Mouse (Mus musculus) liver, adult 2 months (tissue): ENCODE measurements around the gene Prkcb. TPM values are rescaled to one million over a fixed set of nuclear protein-coding genes. Genes with fewer than 3 reads are reported as not detected.
A peak's percentile ranks its signal among the peaks of the same experiment; 100 is the strongest.

Experiments used
- DNase-seq: peaks from one replicate; pipeline ENCODE4 v3.0.0-alpha.2; 2011; ENCODE audit warnings: low read depth, low spot score; ENCODE audit errors: extremely low read depth
- H3K27ac ChIP-seq: fragments of 200-500 bp; replicated peaks from 2 replicates; pipeline ENCODE4 v1.5.1; 2012; ENCODE audit warnings: low read depth, mild to moderate bottlenecking, control low read depth, inconsistent platforms, low read length; ENCODE audit not compliant: insufficient read depth
- H3K27me3 ChIP-seq: fragments of 200-500 bp; 2 replicates; pipeline ENCODE4 v1.6.1; 2012; ENCODE audit warnings: mild to moderate bottlenecking, moderate library complexity, low read length, inconsistent platforms; ENCODE audit not compliant: control insufficient read depth, insufficient read depth
- H3K36me3 ChIP-seq: fragments of 200-500 bp; 2 replicates; pipeline ENCODE4 v1.6.1; 2012; ENCODE audit warnings: low read length, inconsistent platforms; ENCODE audit not compliant: control insufficient read depth, insufficient read depth
- H3K4me1 ChIP-seq: fragments of 200-500 bp; 2 replicates; pipeline ENCODE4 v1.6.1; 2011; ENCODE audit warnings: low read length; ENCODE audit not compliant: control insufficient read depth, insufficient read depth
- H3K4me3 ChIP-seq: fragments of 200-500 bp; 2 replicates; pipeline ENCODE4 v1.5.1; 2011; ENCODE audit warnings: low read depth, mild to moderate bottlenecking, control low read depth, low read length, moderate library complexity; ENCODE audit not compliant: insufficient read depth
- H3K79me2 ChIP-seq: fragments of 200-500 bp; 2 replicates; pipeline ENCODE4 v1.6.1; 2012; ENCODE audit warnings: inconsistent platforms, mild to moderate bottlenecking, low read length, moderate library complexity; ENCODE audit not compliant: control insufficient read depth, insufficient read depth
- H3K9ac ChIP-seq: fragments of 200-500 bp; 2 replicates; pipeline ENCODE4 v1.6.1; 2012; ENCODE audit warnings: low read depth, mild to moderate bottlenecking, control low read depth, inconsistent platforms, low read length
- CTCF ChIP-seq: fragments of 200-500 bp; IDR thresholded peaks from 2 replicates; pipeline ENCODE4 v1.5.1; 2011; ENCODE audit warnings: low read depth, low read length, control low read depth
- POLR2A ChIP-seq: fragments of 200-500 bp; IDR thresholded peaks from 2 replicates; pipeline ENCODE4 v1.6.1; 2011; ENCODE audit warnings: low read length, control low read depth; ENCODE audit not compliant: insufficient read depth; ENCODE audit errors: extremely low read depth
- WGBS: fragments of 180-500 bp; shearing (Covaris S2); methylation state at CpG from one replicate; pipeline ENCODE4 v1.1.7; 2018; 5-methylcytosine and 5-hydroxymethylcytosine counted together
- polyA plus RNA-seq: library from polyadenylated mRNA; depleted of rRNA; stranded (reverse); fragments of >200 nt; gene quantifications from 2 replicates; pipeline ENCODE4 v1.2.3, GENCODE M21; 2012
- total RNA-seq: library from RNA; depleted of rRNA; stranded (reverse); fragments of >200 nt; gene quantifications from 2 replicates; pipeline ENCODE4 v1.2.3, GENCODE M21; 2014

The Prkcb gene
- total and polyA plus RNA-seq, 2 experiments: 2.5 to 3.7 TPM

DNA sequence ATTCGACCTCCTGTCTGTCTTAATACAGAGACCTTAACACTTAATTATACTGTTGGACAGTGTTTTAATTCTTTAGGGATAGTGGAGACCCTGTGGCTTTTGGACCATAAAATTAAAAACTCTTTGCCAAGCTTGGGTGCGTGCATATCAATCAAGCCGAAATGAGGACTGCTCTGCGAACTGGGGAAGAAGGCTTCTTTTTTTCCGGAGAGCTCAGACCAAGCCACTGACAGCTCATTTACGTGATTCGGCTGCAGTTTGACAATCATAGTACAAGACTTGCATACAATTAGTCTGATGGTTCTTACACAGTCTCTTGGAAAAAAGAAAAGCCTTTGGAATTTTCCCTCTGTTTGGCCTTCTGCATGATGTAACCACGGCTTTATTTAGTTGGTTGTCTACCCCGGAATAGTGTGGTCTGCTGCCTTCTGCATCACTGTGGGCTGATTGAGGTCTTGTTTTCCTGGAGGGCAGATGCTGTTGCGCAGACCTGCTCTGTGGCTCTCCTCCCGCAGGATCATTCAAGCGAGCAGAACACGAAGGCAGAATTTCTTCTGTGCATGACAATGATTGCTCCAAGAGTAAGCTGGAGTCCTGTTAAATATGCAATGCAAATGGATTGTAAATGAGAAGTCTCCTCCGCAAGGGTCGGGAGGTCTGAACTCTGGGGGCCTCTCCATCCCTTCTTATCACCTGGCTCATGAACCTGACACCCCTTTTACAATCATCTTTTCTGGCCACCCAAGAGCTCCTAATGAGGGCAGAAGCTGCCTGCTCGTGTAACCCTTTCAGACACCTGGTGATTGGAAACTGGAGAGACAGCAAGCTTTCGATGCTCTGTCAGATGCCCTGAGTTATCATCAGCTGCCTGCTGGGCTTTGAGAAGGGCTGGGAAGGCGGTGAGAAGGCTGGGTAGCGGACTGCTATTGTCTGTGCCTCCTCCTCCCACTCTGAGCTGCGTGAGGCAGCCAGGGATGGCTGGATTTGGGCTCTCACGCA, 189.3 kb downstream of the Prkcb start:
- 36% methylated on average over 21 of the region's 21 CpGs for WGBS
- no peak overlapping the region for H3K27ac ChIP-seq
- TF ChIP-seq CTCF (no peak), POLR2A (no peak)
- no peaks in the 10 kb centered on the region for H3K79me2 ChIP-seq
- no peak overlapping the region for H3K4me3 ChIP-seq
- no peak overlapping the region for H3K9ac ChIP-seq
- H3K4me1 ChIP-seq: no peaks in the 10 kb centered on the region
- H3K36me3 ChIP-seq: no peaks in the 10 kb centered on the region
- peaks cover 2% of the 10 kb centered on the region; the same call in 1 of the 2 replicates for H3K27me3 ChIP-seq
- DNase-seq: no peak

DNA sequence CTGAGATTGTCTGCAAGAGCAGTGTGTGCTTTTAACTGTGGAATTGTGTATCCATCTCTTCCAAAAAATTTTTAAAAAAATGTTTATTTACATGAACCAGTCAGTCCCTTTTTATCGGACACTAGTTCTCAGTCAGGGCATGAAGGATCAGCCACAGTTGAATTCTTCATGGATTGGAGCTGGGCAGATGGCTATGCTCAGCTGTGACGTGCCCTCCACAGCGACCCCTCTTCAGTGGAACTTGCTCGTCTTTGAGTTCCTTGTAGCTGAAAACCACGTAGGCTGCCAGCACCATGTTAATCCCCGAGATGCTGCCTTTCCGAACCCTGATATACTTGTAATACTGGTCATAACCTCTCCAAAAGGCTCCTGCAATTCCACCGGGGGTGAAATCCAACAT, 195.4 kb downstream of the Prkcb start:
- H3K4me1 ChIP-seq: no peaks in the 10 kb centered on the region
- no peak overlapping the region for H3K27ac ChIP-seq
- WGBS: 79% methylated on average over 8 of the region's 8 CpGs
- no peak overlapping the region for H3K4me3 ChIP-seq
- no peaks in the 10 kb centered on the region for H3K36me3 ChIP-seq
- TF ChIP-seq CTCF (no peak), POLR2A (no peak)
- no peak overlapping the region for H3K9ac ChIP-seq
- no peaks in the 10 kb centered on the region for H3K27me3 ChIP-seq
- no peaks in the 10 kb centered on the region for H3K79me2 ChIP-seq
- DNase-seq: peak; percentile 30

DNA sequence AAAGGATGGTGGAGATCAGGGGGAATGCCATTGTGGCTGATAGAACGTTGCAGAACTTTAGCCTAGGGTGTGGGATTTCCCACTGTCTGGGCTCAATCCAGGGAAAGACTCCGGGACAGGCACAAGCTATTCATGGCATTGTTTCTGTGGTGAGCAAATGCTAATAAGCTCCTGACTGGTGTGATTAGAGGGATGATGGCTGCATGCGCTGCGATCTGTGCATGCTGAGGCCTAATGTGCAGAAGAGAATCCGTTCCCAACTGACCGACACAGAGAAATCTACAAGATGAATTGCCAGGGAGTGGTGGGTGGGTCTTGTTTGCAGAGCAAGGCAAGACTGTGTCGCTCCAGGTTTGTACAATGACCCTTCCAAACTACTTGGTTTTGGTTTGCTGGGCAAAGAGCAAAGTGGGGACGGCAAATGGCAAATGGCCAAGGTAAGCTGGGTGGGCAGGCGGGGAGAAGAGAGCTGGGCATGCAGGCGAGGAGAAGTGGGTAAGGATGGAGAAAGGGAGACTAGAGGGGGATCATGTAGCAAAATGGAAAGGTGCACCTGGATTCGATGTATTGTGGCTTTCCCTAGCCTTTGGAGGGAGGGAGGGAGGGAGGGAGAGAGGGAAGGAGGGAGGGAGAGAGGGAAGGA, 199.5 kb downstream of the Prkcb start:
- TF ChIP-seq POLR2A (no peak), CTCF (no peak)
- Histone ChIP-seq H3K27ac (no peak overlapping the region), H3K36me3 (no peaks in the 10 kb centered on the region), H3K79me2 (no peaks in the 10 kb centered on the region), H3K27me3 (no peaks in the 10 kb centered on the region), H3K4me3 (no peak overlapping the region), H3K4me1 (no peaks in the 10 kb centered on the region), H3K9ac (no peak overlapping the region)
- no peak for DNase-seq
- 77% methylated on average over 11 of the region's 11 CpGs for WGBS

DNA sequence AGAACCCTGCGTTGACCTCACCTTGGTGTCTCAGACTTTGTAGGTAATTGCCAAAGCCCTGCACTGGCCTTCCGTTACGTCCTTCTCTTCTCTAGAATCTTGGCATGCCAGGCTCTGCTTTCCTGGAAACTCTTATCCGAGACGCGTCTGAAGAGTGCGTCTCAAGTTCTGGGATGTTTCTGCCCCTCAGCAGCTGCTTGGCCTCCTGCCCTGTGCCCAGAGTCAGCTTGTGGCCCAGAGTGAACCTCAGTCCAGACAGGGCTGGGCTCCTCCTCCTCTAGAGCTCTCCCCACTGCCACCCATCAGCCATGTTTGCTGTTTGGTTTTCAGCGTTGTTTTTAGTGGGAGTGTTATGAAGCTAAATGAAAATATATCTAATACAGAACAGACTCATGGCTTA, 203.5 kb downstream of the Prkcb start:
- 78% methylated on average over 8 of the region's 8 CpGs for WGBS
- TF ChIP-seq CTCF (no peak), POLR2A (no peak)
- H3K4me3 ChIP-seq: no peak overlapping the region
- H3K79me2 ChIP-seq: no peaks in the 10 kb centered on the region
- H3K27ac ChIP-seq: no peak overlapping the region
- H3K27me3 ChIP-seq: no peaks in the 10 kb centered on the region
- no peaks in the 10 kb centered on the region for H3K4me1 ChIP-seq
- DNase-seq: no peak
- no peaks in the 10 kb centered on the region for H3K36me3 ChIP-seq
- H3K9ac ChIP-seq: no peak overlapping the region

DNA sequence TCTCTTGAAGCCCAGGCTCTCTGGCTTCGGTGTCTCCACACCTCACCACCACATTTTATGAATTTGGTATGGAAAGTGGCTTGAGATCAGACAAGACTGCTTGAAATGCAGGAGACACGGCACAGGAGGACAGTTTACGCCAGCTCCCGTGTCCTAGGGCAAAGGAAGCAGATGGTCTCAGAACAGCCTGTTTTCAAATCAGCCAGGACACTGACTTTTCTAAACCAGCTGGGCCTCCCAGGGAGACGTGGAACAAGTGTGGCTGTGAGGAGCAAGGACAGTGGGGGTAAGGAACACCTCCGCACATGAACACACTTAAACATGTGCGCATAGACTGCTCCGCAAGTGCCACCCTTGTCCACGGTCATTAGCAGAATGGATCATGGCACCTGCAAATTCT, 204.4 kb downstream of the Prkcb start:
- TF ChIP-seq POLR2A (no peak), CTCF (no peak)
- no peak for DNase-seq
- H3K27me3 ChIP-seq: no peaks in the 10 kb centered on the region
- no peak overlapping the region for H3K4me3 ChIP-seq
- no peaks in the 10 kb centered on the region for H3K4me1 ChIP-seq
- WGBS: 85% methylated on average over 9 of the region's 9 CpGs
- H3K79me2 ChIP-seq: no peaks in the 10 kb centered on the region
- H3K36me3 ChIP-seq: no peaks in the 10 kb centered on the region
- H3K27ac ChIP-seq: no peak overlapping the region
- no peak overlapping the region for H3K9ac ChIP-seq
